Mouse (Mus musculus) lung, postnatal 36 days (tissue): ENCODE measurements around the gene Fam131c.

Source experiments
- DNase-seq: peaks from one replicate; pipeline ENCODE4 v3.0.0; 2022; ENCODE audit warnings: mixed read lengths

Gene Fam131c

GRCm38 (mm10) chr4:141367997-141368791 is at the start of gene Fam131c:
Fam131c (plus strand) TSS chr4:141368220.
- DNase-seq = peak; percentile 48

GRCm38 (mm10) chr4:141322526-141322925 is 45.5 kb upstream of the Fam131c start:
- no peak for DNase-seq

DNA sequence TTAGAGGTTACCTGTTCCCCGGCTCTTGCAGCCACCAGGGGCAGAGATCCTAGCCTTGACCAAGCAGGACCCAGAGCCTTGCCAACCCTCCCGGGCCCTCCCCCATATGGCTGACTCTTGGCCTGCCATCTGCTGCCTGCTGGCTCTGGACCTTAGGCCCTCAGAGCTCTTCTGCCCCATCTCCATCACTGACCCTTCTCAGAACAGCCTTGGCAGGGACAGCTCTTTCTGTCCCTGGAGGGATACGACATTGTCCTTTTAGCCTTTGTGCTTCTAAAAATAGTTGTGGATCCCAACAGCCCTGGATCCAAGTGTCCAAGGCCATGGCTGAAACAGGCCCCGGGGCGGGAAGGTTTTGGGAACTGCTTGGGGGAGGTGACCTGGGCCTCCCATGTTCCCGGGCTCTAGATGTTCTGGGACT is 43.2 kb upstream of the Fam131c start:
- peak; percentile 46 for DNase-seq

GRCm38 (mm10) chr4:141325636-141326035 is 42.4 kb upstream of the Fam131c start:
- peak; percentile 39 for DNase-seq

DNA sequence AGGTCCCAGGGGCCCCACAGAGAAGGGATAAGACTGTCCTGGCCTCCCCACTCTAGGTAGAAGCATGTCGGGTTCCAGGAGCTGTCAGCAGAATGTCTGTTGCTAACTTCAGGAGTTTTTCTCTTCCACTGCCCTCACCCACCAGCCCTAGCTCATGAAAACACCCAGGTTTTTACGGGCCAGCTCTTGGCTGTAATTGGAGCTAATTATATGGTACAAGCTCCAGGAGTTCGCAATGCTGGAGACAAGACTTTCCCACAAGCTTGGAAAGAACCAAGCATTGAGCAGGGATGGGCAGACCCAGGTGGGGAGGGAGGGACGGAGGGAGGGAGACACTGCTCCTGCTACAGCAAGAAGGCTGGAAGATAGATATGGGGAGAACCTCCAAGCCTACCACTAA is 40.9 kb upstream of the Fam131c start:
- no peak for DNase-seq

DNA sequence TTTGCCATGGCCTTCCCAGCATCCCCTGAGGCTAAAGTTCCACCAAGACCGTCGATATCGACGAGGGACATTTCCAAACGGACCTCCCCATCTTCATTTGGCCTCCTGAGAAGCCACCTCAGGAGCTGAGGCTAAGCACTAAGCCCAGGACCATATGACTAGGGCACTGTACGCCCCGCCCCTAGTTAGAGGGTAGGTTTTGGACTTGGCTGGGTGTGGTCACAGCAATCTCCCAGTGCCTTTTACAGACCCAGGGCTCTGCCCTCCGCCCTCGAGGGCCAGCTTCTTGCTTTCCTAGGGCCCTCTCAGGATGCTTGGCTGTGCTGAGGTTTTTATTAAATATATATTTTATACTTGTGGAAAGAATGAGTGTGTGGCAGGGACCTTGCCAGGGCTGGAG is 39.3 kb upstream of the Fam131c start:
- no peak for DNase-seq

DNA sequence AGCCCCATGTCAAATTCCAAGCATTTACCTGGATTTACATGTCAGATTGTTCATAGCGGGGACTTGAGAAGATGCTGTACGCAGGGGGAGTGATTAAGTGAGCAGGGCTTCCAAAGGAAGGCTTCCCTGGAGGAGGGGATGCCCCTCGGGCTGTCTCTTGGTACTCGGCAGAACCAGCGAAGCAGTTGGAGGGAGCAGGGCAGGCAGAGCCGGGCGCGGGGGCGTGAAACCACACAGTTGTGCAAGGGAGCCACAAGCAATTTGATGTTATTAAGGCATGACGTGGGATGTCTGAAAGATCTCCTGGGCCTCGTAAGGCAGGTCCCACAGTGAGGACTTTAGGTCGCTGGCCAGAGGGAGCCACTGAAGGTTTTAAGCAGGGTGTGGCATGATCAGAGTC is 38.1 kb upstream of the Fam131c start:
- peak; percentile 30 for DNase-seq

GRCm38 (mm10) chr4:141331446-141331845 is 36.6 kb upstream of the Fam131c start:
- DNase-seq = no peak

DNA sequence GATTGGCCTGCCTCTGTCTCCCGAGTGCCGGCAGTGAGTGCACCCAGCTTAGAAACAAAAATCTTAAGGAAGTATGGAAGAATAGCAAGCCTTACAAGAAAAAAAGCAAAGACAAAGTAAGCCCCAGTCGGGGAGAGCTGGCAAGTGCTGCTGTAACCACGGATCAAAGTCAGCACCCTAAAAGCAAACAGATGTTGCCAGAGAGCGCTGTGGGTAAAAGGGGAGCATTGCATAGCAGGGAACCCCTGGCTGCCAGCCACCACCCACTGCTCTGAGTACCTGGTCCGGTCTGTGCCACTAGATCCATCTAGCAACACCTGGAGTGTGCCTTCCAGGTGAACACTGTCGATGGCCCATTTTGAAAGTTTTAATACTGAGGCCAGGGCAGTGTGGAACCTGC is 35.8 kb upstream of the Fam131c start:
- no peak for DNase-seq

GRCm38 (mm10) chr4:141334695-141335094 is 33.3 kb upstream of the Fam131c start:
- no peak for DNase-seq

GRCm38 (mm10) chr4:141335263-141335796 is 32.7 kb upstream of the Fam131c start:
- DNase-seq = no peak

- DNase-seq = no peak
Observed at GRCm38 (mm10) chr4:141336196-141336595, 31.8 kb upstream of the Fam131c start.

DNA sequence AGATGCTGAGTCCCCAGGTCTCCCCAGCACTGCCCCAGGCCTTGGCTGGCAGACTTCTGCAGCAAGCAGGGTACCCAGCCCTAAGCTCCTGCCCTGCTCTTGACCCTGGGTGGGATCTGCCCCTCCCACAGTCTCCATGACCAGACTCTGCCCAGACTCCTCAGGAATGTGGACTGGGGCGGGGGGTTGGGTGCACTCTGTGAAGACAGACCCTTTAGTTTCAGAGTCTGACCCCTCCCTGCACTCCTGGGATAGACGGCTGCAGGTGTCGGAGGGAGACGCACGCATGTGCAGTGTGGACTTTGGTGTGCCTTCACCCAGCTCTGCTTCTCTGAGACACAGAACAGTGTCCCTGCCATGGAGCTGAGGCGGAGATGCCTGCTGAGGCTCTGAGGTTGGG is 30.0 kb upstream of the Fam131c start:
- no peak for DNase-seq

- peak; percentile 28 for DNase-seq
Observed at GRCm38 (mm10) chr4:141338853-141339252, 29.2 kb upstream of the Fam131c start.

DNA sequence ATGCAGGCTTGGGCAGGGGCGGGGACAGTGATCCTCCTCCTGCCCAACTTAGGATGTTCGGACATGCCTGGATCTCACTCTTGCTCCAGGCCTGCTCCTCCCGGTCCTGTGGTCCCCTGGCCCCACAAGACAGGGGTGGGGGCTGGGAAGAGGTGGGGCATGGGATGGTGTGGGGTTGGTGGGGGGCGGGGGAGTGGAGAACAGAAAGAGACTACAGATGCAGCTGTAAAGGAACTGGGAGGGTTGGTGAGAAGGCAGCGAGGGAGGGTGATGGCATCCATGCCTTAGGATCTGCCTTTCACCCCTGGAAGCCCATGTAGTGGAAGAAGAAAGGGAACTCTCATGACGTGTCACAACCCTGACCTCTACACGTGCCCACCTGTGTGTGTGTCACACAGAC is 26.5 kb upstream of the Fam131c start:
- no peak for DNase-seq

- no peak for DNase-seq
Observed at GRCm38 (mm10) chr4:141343515-141343914, 24.5 kb upstream of the Fam131c start.

- DNase-seq = no peak
Observed at GRCm38 (mm10) chr4:141345219-141345618, 22.8 kb upstream of the Fam131c start.

- DNase-seq = peak; percentile 81
Observed at GRCm38 (mm10) chr4:141347365-141347797, 20.6 kb upstream of the Fam131c start.

DNA sequence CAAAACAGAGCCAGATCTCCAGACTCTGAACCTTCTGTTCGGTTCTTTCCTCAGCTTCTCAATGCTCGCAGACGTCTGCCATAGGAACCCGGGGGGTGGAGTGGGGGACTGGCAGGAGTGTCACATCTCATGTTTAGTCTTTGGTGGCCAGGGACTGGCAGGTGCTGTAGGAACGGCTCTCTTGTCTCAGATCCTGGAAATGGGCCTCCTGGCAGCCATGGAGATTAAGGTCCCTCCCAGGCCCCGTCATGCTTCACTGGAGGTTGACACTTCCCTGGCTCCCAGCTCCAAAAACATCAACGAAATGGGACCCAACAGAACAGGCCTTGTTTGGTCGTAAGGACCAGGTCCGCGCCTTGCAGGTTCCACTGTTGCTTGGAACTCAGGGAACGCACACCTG is 19.4 kb upstream of the Fam131c start:
- DNase-seq = no peak

- no peak for DNase-seq
Observed at GRCm38 (mm10) chr4:141350015-141350414, 18.0 kb upstream of the Fam131c start.

GRCm38 (mm10) chr4:141351972-141352371 is 16.0 kb upstream of the Fam131c start:
- DNase-seq = no peak

DNA sequence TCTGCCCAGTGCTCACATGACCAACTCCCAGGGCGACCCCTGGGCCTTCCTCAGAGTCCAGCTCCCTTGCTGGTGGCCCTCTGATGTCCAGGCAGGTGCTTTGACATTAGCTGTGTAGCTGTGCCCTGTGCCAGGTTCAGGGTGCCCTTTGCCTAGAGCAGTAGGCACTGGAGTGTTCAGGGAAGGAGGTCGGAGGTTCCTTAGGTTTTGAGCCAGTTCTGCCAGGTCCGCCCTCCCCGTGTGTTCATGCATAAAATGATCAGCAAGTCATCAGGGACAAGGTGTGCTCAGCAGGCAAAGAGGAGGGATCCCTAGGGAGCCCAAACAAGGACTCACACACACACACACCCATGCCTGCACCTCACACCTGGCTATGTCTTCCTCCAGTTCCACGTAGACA is 15.0 kb upstream of the Fam131c start:
- DNase-seq = no peak

GRCm38 (mm10) chr4:141353868-141354267 is 14.2 kb upstream of the Fam131c start:
- peak; percentile 63 for DNase-seq

- DNase-seq = no peak
Observed at GRCm38 (mm10) chr4:141357811-141358210, 10.2 kb upstream of the Fam131c start.

DNA sequence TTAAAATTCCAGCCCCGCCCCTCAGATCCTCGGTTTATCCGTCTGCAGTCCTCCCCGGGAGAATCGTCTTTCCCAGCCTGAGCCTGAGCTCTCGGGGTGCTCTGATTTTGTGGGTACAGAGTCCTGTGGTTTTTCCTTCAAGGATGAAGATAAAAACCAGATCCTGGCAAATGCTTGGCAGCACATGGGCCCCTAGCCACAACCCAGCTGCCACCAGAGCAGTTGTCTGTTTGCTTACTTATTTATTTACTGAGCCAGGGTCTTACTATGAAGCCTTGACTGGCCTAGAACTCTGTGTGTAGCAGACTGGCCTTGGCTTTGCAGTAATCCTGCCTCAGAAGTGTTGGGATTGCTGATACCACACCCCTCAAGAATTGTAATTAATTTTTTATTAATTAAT is 8.8 kb upstream of the Fam131c start:
- DNase-seq = no peak
